Mouse (Mus musculus) forebrain, embryonic 13.5 days (tissue): ENCODE measurements around the gene Skint7. TPM values are rescaled to one million over a fixed set of nuclear protein-coding genes. Genes with fewer than 3 reads are reported as not detected.
"Not testable (repeated sequence)": the region's sequence is repeated elsewhere in the genome, so short reads cannot be mapped to it uniquely, and the experiment has no call there.

Experiments
- ATAC-seq: fragments of 200-750 bp; cut with Nextera tagmentation; 2 replicates; pipeline ENCODE4 v1.8.0; 2017
- H3K27ac ChIP-seq: fragments of 300-500 bp; sonication (generic); 2 replicates; pipeline ENCODE4 v1.5.1; 2015; ENCODE audit warnings: inconsistent platforms, mild to moderate bottlenecking, moderate library complexity
- H3K27me3 ChIP-seq: fragments of 300-500 bp; sonication (generic); 2 replicates; pipeline ENCODE4 v1.6.1; 2015; ENCODE audit warnings: mild to moderate bottlenecking, inconsistent platforms
- H3K36me3 ChIP-seq: fragments of 300-500 bp; sonication (generic); 2 replicates; pipeline ENCODE4 v1.6.1; 2015; ENCODE audit warnings: mild to moderate bottlenecking, inconsistent platforms; ENCODE audit not compliant: poor library complexity, severe bottlenecking
- H3K4me1 ChIP-seq: fragments of 300-500 bp; sonication (generic); 2 replicates; pipeline ENCODE4 v1.6.1; 2015; ENCODE audit warnings: inconsistent platforms
- H3K4me2 ChIP-seq: fragments of 300-500 bp; sonication (generic); 2 replicates; pipeline ENCODE4 v1.6.1; 2015; ENCODE audit warnings: inconsistent platforms, mild to moderate bottlenecking, moderate library complexity
- H3K4me3 ChIP-seq: fragments of 300-500 bp; sonication (generic); 2 replicates; pipeline ENCODE4 v1.5.1; 2015; ENCODE audit warnings: mild to moderate bottlenecking, inconsistent platforms
- H3K9ac ChIP-seq: fragments of 300-500 bp; sonication (generic); 2 replicates; pipeline ENCODE4 v1.6.1; 2015; ENCODE audit warnings: mild to moderate bottlenecking, inconsistent platforms
- H3K9me3 ChIP-seq: fragments of 300-500 bp; sonication (generic); replicated peaks from 2 replicates; pipeline ENCODE4 v1.6.1; 2016; ENCODE audit warnings: inconsistent platforms
- WGBS: fragments of 180-500 bp; shearing (Covaris S2); methylation state at CpG from one replicate; pipeline ENCODE4 v1.1.7; 2015; 5-methylcytosine and 5-hydroxymethylcytosine counted together
- polyA plus RNA-seq: library from polyadenylated mRNA; unstranded; fragments of >200 nt; fragmentation: Nextera tagmentation; extraction: Ambion mirVana; gene quantifications from 2 replicates; pipeline ENCODE4 v1.2.1, GENCODE M21; 2015

Gene Skint7
- not detected in 2 replicates for polyA plus RNA-seq

DNA sequence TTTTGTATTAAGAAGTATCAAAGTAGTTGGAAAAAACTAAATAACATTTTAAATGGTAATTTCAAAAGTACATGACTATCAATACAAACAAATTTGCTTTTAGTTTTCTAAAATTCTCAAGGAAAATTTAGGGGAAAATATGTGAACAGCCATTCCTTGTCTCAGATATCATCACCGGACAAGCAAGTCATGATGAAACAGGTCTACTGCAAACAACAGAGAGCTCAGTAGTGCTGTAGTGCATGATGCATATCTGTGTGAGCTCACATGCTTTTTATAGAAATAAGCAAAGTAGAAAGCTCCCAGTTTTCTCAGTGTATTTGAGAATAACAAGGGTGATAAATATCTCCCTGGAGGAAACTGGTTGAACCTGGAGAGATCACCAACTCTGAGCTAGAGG, at the start of gene Skint7:
Skint7 (plus strand) TSS at position 301 of the 400 bp plus-strand sequence.
- H3K9ac ChIP-seq, result no peak within 1 kb of the TSS
- no peak within 1 kb of the TSS for H3K4me2 ChIP-seq
- no peaks in the 10 kb centered on the region for H3K4me1 ChIP-seq
- H3K36me3 ChIP-seq, result no peaks in the 10 kb centered on the region
- H3K4me3 ChIP-seq, result no peak within 1 kb of the TSS
- WGBS, result 93% methylated on average over 1 of the region's 1 CpGs
- no peak for ATAC-seq
- H3K27me3 ChIP-seq, result no peaks in the 10 kb centered on the region
- H3K9me3 ChIP-seq, result no peaks in the 10 kb centered on the region
- H3K27ac ChIP-seq, result no peak within 1 kb of the TSS

DNA sequence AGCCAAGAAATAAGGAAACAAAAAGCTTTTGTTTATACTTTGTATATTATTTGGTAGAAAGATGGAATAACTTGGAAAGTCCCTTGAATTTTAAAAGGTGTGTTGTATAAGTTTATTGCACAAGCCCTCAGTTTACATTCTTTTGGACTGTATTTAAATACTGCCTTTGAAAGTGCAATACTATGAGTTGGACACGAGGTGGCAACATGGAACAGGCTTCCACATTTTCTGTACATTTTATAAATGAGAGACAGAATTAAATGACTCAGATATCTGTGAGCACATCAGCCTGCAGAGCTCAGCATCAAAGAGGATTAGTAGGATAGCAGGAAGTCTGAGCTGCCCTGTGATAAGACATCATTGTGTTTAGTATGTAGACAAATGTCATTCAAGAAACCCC, 11.4 kb upstream of the Skint7 start:
- H3K4me1 ChIP-seq, result no peaks in the 10 kb centered on the region
- no peak overlapping the region for H3K9ac ChIP-seq
- no peaks in the 10 kb centered on the region for H3K36me3 ChIP-seq
- ATAC-seq, result no peak
- 33% methylated on average over 1 of the region's 1 CpGs for WGBS
- no peak overlapping the region for H3K27ac ChIP-seq
- H3K4me3 ChIP-seq, result no peak overlapping the region
- H3K4me2 ChIP-seq, result no peak overlapping the region
- H3K27me3 ChIP-seq, result no peaks in the 10 kb centered on the region
- no peaks in the 10 kb centered on the region for H3K9me3 ChIP-seq

DNA sequence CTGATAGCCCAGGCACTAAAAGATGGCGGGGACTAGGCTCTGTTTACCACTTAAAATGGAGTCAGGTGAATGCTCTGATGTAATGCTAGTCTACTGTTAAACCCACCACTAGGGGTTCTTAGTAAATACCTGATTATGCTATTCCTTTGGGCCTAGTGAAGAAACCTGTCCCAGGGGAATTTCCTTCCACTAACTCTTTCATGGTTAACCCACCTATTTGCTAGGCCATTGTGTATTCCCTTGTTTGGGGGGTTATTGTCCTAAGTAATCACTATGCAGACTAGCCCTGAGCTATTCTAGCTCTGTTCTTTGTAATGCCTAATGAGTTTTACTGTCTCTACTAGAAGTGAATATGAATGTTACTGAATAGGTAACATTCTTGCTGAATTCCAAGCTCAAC, 9.5 kb upstream of the Skint7 start:
- H3K36me3 ChIP-seq, H3K9ac ChIP-seq, H3K4me3 ChIP-seq, H3K27ac ChIP-seq, H3K4me2 ChIP-seq, H3K27me3 ChIP-seq, H3K4me1 ChIP-seq, H3K9me3 ChIP-seq, ATAC-seq: not testable (repeated sequence)
- WGBS, result 81% methylated on average over 1 of the region's 1 CpGs

DNA sequence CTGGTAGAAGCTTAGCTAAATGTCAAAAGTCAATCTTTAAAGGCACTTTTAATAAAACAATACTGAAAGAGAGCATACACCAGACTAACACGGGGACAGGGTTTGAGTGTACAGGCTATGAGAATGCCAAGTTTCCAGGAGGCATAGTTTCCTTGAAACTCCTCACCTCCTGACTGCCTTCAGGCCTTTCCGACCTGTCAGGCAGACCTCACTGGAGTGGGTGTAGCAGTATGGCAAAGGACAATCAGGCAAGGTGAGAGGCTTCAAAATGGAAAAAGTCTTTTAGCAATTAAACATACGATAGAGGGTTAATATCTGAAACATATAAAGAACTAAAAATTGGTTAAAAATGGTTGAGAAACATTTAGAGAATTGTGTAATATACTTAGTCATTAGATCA, 9.1 kb upstream of the Skint7 start:
- no peak for ATAC-seq
- no peak overlapping the region for H3K4me3 ChIP-seq
- WGBS, result 85% methylated on average over 3 of the region's 3 CpGs

DNA sequence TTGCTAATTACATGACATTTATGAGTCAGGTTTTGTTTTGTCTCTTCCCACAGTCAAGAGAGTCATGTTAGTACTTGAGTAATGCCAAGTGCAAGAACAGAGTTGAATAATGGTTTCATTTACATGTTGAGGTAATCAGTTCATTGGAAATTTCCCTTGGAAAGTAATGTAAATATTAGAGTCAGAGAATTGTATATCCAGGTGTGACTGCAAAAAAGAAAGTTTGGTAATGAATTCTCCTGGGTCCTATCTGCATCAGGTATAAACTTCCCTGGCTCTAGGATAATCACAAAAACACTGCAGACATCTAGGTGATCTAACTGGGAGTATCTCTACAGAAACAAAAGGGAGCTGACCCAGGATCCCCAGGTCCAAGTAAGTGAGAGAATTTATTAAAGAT, 33.2 kb downstream of the Skint7 start, which contains the start of gene Skint1:
Skint1 (plus strand) TSS at position 301 of the 400 bp plus-strand sequence.
- H3K9ac ChIP-seq, result no peak within 1 kb of the TSS
- H3K4me1 ChIP-seq, result no peaks in the 10 kb centered on the region
- H3K4me2 ChIP-seq, result no peak within 1 kb of the TSS
- no peaks in the 10 kb centered on the region for H3K27me3 ChIP-seq
- no peaks in the 10 kb centered on the region for H3K9me3 ChIP-seq
- ATAC-seq, result no peak
- no peak within 1 kb of the TSS for H3K27ac ChIP-seq
- no peak within 1 kb of the TSS for H3K4me3 ChIP-seq
- H3K36me3 ChIP-seq, result no peaks in the 10 kb centered on the region

More for the DNA sequence above, 9.1 kb upstream of the Skint7 start:
- Histone ChIP-seq H3K27me3 (no peaks in the 10 kb centered on the region), H3K4me1 (no peaks in the 10 kb centered on the region), H3K9me3 (no peaks in the 10 kb centered on the region), H3K27ac (no peak overlapping the region), H3K9ac (no peak overlapping the region), H3K36me3 (no peaks in the 10 kb centered on the region), H3K4me2 (no peak overlapping the region)

Other genes with a start within 250 kb of the Skint7 start
- not detected in 2 replicates for gene Slc5a9, start 70.0 kb upstream of the Skint7 start, polyA plus RNA-seq
- gene Skint8, start 53.5 kb upstream of the Skint7 start, polyA plus RNA-seq, result not detected in 2 replicates
- not detected in 2 replicates for gene Skint1, start 33.3 kb downstream of the Skint7 start, polyA plus RNA-seq
- not detected in 2 replicates for gene Skint4, start 99.1 kb downstream of the Skint7 start, polyA plus RNA-seq